ENCODE assay signal across 23 mouse cellular contexts in the genomic region with DNA sequence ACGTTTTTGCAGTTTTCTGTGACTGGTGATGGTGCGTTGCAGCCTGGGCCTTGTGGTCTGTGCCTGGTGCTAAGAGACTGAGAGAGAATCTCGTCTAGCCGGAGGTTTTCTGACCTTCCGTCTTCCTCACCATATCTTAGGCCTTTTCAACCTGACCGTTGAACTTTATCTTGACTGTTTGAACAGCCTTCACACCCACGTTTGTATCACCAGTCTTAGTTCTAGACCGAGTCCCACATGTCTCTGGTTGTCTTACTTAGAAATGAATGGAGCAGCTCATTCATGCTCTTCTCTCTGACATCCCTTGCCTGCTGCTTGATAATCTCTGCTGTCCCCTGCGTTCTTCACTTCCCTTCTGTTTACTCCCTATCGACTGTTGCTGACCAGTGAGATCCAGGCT. TPM values are rescaled to one million over a fixed set of nuclear protein-coding genes. Genes with fewer than 3 reads are reported as not detected.
DNase-seq lines count a peak whose midpoint lies in the region; ATAC-seq and TF ChIP-seq lines count a peak whose summit lies in the region.
"Had no signal": no experiment of that assay in that cellular context is flagged by ENCODE, and none has a peak within 500 bp of the region (broad histone marks: within the 10 kb centered on the region; RNA-seq: fewer than 3 reads in every experiment).

No protein-coding gene starts in this region.

- no peak overlapping the region for H3K9ac ChIP-seq in heart, embryonic 13.5 days
- no peak overlapping the region for H3K9ac ChIP-seq in liver, postnatal 0 days (replicated peaks)
- no peak overlapping the region for H3K9ac ChIP-seq in liver, embryonic 12.5 days
- no peak overlapping the region for H3K9ac ChIP-seq in lung, embryonic 14.5 days
- H3K9ac ChIP-seq in MEL (ENCODE audit: control insufficient read depth, low read depth, low read length, poor library complexity, severe bottlenecking): peak overlapping the region; percentile 34

- H3K27ac ChIP-seq in heart, embryonic 13.5 days (replicated peaks): 0 out of 2 replicates have a peak overlapping the region, but pooled peaks have one; percentile 24
- H3K27ac ChIP-seq in liver, postnatal 0 days (ENCODE audit: low read depth): no peak overlapping the region
- H3K27ac ChIP-seq in liver, embryonic 12.5 days: no peak overlapping the region
- 0 out of 2 replicates have a peak overlapping the region, but pooled peaks have one; percentile 24 for H3K27ac ChIP-seq in lung, embryonic 14.5 days (ENCODE audit: low read depth)
- H3K27ac ChIP-seq in MEL (ENCODE audit: control insufficient read depth, low read depth, low read length): peak overlapping the region; percentile 87

- no peaks in the 10 kb centered on the region for H3K27me3 ChIP-seq in heart, embryonic 13.5 days (replicated peaks)
- no peaks in the 10 kb centered on the region for H3K27me3 ChIP-seq in liver, postnatal 0 days (ENCODE audit: insufficient read depth, low read length)
- H3K27me3 ChIP-seq in liver, embryonic 12.5 days (replicated peaks): no peaks in the 10 kb centered on the region
- H3K27me3 ChIP-seq in lung, embryonic 14.5 days (ENCODE audit: insufficient read depth, low read length): no peaks in the 10 kb centered on the region
- H3K27me3 ChIP-seq in MEL (ENCODE audit: control insufficient read depth in 1 of 2, insufficient read depth in 2 of 2, low read length in 2 of 2): no peaks in the 10 kb centered on the region
- H3K27me3 ChIP-seq: CH12.LX, Patski had no signal

- peaks cover 26% of the 10 kb centered on the region for H3K36me3 ChIP-seq in heart, embryonic 13.5 days
- no peaks in the 10 kb centered on the region for H3K36me3 ChIP-seq in liver, postnatal 0 days (replicated peaks; ENCODE audit: insufficient read depth, low read length)
- peaks cover 11% of the 10 kb centered on the region; the same call in 1 of the 2 replicates for H3K36me3 ChIP-seq in liver, embryonic 12.5 days
- H3K36me3 ChIP-seq in lung, embryonic 14.5 days (ENCODE audit: insufficient read depth): peaks cover 39% of the 10 kb centered on the region
- peaks cover 0 to 43% of the 10 kb centered on the region in 2 experiments; a peak in 2 of 4 replicates for H3K36me3 ChIP-seq in MEL (ENCODE audit: control insufficient read depth in 1 of 2, insufficient read depth in 2 of 2, low read length in 2 of 2)

- no peak for TF ChIP-seq CTCF in liver, postnatal 0 days (IDR thresholded peaks at IDR 0.05; ENCODE audit: low read depth)
- no peak for TF ChIP-seq CTCF in lung, embryonic 14.5 days (IDR thresholded peaks at IDR 0.05; ENCODE audit: low read depth)
- TF ChIP-seq CTCF in MEL (IDR thresholded peaks at IDR 0.05 in 2 of 3, conservative IDR thresholded peaks at IDR 0.05 in 1 of 3; ENCODE audit: control insufficient read depth in 1 of 3, insufficient read depth in 1 of 3, low read depth in 2 of 3, low read length in 3 of 3, poor library complexity in 1 of 3, severe bottlenecking in 1 of 3): no peak

- no peaks in the 10 kb centered on the region for H3K79me2 ChIP-seq in MEL (ENCODE audit: control insufficient read depth, insufficient read depth, low read length, poor library complexity)

- H3K9me3 ChIP-seq in heart, embryonic 13.5 days: no peaks in the 10 kb centered on the region
- no peaks in the 10 kb centered on the region for H3K9me3 ChIP-seq in liver, postnatal 0 days (ENCODE audit: low read length)
- H3K9me3 ChIP-seq in liver, embryonic 12.5 days (replicated peaks): no peaks in the 10 kb centered on the region
- H3K9me3 ChIP-seq in lung, embryonic 14.5 days (ENCODE audit: low read depth, low read length): no peaks in the 10 kb centered on the region
- H3K9me3 ChIP-seq in MEL (replicated peaks; ENCODE audit: insufficient read depth, low read length): no peaks in the 10 kb centered on the region
- H3K9me3 ChIP-seq: G1E had no signal

- 38% methylated on average over 10 of the region's 10 CpGs for WGBS in heart, embryonic 13.5 days
- 61% methylated on average over 10 of the region's 10 CpGs for WGBS in liver, postnatal 0 days (ENCODE audit: insufficient replicate concordance)
- WGBS in liver, embryonic 12.5 days (ENCODE audit: insufficient replicate concordance): 41% methylated on average over 10 of the region's 10 CpGs
- WGBS in lung, embryonic 14.5 days: 50% methylated on average over 10 of the region's 10 CpGs

- no peak for DNase-seq in heart, adult 9 months (ENCODE audit: low spot score in 2 of 2)
- DNase-seq in liver, postnatal 0 days: no peak
- no peak for DNase-seq in lung, embryonic 14.5 days
- no peak for DNase-seq in lung, postnatal 36 days
- DNase-seq in MEL (ENCODE audit: low read depth, low spot score): peak; percentile 56
- no peak for DNase-seq in adrenal gland, adult 2 months
- DNase-seq: adrenal gland, adult 8-10 months; adrenal gland, postnatal 10 days; adrenal gland, postnatal 14 days; adrenal gland, postnatal 25 days; adrenal gland, postnatal 36 days; B cell, adult 2 months; cerebellum, adult 11 months; cerebellum, adult 11-12 months; cerebellum, adult 18-20 months; cerebellum, adult 2 months had no signal

- no peak overlapping the region for H3K4me3 ChIP-seq in heart, embryonic 13.5 days
- H3K4me3 ChIP-seq in liver, postnatal 0 days (ENCODE audit: low read depth, low read length): no peak overlapping the region
- no peak overlapping the region for H3K4me3 ChIP-seq in liver, embryonic 12.5 days
- no peak overlapping the region for H3K4me3 ChIP-seq in lung, embryonic 14.5 days (ENCODE audit: low read depth, low read length)
- H3K4me3 ChIP-seq in MEL (ENCODE audit: control insufficient read depth in 1 of 2, insufficient read depth in 1 of 2, low read depth in 2 of 2, low read length in 2 of 2): no peak overlapping the region

- peaks cover 22% of the 10 kb centered on the region for H3K4me1 ChIP-seq in heart, embryonic 13.5 days
- 0 out of 2 replicates have a peak, but pooled peaks cover 5% of the 10 kb centered on the region for H3K4me1 ChIP-seq in liver, postnatal 0 days (ENCODE audit: insufficient read depth)
- H3K4me1 ChIP-seq in liver, embryonic 12.5 days: peaks cover 19% of the 10 kb centered on the region
- no peaks in the 10 kb centered on the region for H3K4me1 ChIP-seq in lung, embryonic 14.5 days (ENCODE audit: insufficient read depth)
- peaks cover 27 to 29% of the 10 kb centered on the region in 2 experiments for H3K4me1 ChIP-seq in MEL (ENCODE audit: control insufficient read depth in 1 of 2, insufficient read depth in 2 of 2, low read length in 2 of 2)

- no peak for TF ChIP-seq EP300 in liver, postnatal 0 days (IDR thresholded peaks at IDR 0.05; ENCODE audit: low read depth)
- TF ChIP-seq EP300 in MEL (IDR thresholded peaks at IDR 0.05; ENCODE audit: low read depth in 1 of 2, low read length in 2 of 2): peak; percentile 75 to 91

- no peak overlapping the region for H3K4me2 ChIP-seq in heart, embryonic 13.5 days
- no peak overlapping the region for H3K4me2 ChIP-seq in liver, postnatal 0 days (ENCODE audit: low read depth, low read length)
- H3K4me2 ChIP-seq in liver, embryonic 12.5 days: no peak overlapping the region
- H3K4me2 ChIP-seq in lung, embryonic 14.5 days: no peak overlapping the region

- peak in 1 of 2 experiments; percentile 24; a peak in 1 of 4 replicates for TF ChIP-seq POLR2A in MEL (IDR thresholded peaks at IDR 0.05; ENCODE audit: control insufficient read depth in 1 of 2, insufficient read depth in 1 of 2, low read depth in 1 of 2, low read length in 2 of 2, poor library complexity in 1 of 2)

- ATAC-seq in heart, embryonic 13.5 days (ENCODE audit: extremely low read depth, insufficient number of reproducible peaks, low FRiP score, low TSS enrichment): no peak
- ATAC-seq in liver, postnatal 0 days: 0 out of 2 replicates have a peak, but pooled peaks have one; percentile 36
- ATAC-seq in liver, embryonic 12.5 days: no peak
- no peak for ATAC-seq in lung, embryonic 14.5 days (ENCODE audit: insufficient read depth)
- ATAC-seq: activated CD4-positive, CD25-positive, alpha-beta regulatory T cell, adult 4 months; CD4-positive, CD25-positive, alpha-beta regulatory T cell, adult 4 months; Patski had no signal

- TF ChIP-seq RAD21 in MEL (IDR thresholded peaks at IDR 0.05; ENCODE audit: low read depth, low read length): no peak

TF ChIP-seq in MEL, 35 proteins besides CTCF, POLR2A, EP300 and RAD21 (continues in another document):
- TF ChIP-seq SMC3 (IDR thresholded peaks at IDR 0.05; ENCODE audit: low read depth, low read length) (no peak), ETS1 (IDR thresholded peaks at IDR 0.05; ENCODE audit: low read depth, low read length) (0 out of 2 replicates have a peak, but pooled peaks have one; percentile 26), NELFE (IDR thresholded peaks at IDR 0.05; ENCODE audit: low read depth, low read length) (0 out of 2 replicates have a peak, but pooled peaks have one; percentile 42), SIN3A (IDR thresholded peaks at IDR 0.05; ENCODE audit: low read length) (peak; percentile 31; the same call in 1 of the 2 replicates), MXI1 (IDR thresholded peaks at IDR 0.05; ENCODE audit: low read depth, low read length) (no peak), BHLHE40 (IDR thresholded peaks at IDR 0.05; ENCODE audit: borderline replicate concordance, low read depth, low read length) (no peak), TBP (IDR thresholded peaks at IDR 0.05; ENCODE audit: low read depth, low read length) (no peak), JUND (IDR thresholded peaks at IDR 0.05; ENCODE audit: low read depth, low read length) (no peak), MYC (IDR thresholded peaks at IDR 0.05; ENCODE audit: low read depth, low read length) (peak; percentile 68; the same call in 1 of the 2 replicates), CHD1 (IDR thresholded peaks at IDR 0.05; ENCODE audit: low read depth, low read length) (no peak), USF2 (IDR thresholded peaks at IDR 0.05; ENCODE audit: borderline replicate concordance in 1 of 2, insufficient read depth in 1 of 2, low read depth in 1 of 2, low read length in 2 of 2) (no peak), MAX (IDR thresholded peaks at IDR 0.05; ENCODE audit: low read length) (peak; percentile 66; the same call in 1 of the 2 replicates), ELF1 (IDR thresholded peaks at IDR 0.05; ENCODE audit: low read depth, low read length) (no peak), ZC3H11A (IDR thresholded peaks at IDR 0.05; ENCODE audit: low read depth, low read length) (no peak)

RNA-seq across cellular contexts. Expression of a gene that starts 42.4 kb away (rescaled TPM):
- polyA plus RNA-seq in heart, embryonic 13.5 days (2015; fragmentation: Nextera tagmentation; extraction: Ambion mirVana): 15.2 and 15.7 TPM in 2 replicates
- 4.1 and 5.7 TPM in 2 replicates for polyA plus RNA-seq in liver, postnatal 0 days (2015; fragmentation: Nextera tagmentation; extraction: Ambion mirVana)
- polyA plus RNA-seq in liver, embryonic 12.5 days (2016; fragmentation: Nextera tagmentation; extraction: Ambion mirVana): 5.5 and 6.4 TPM in 2 replicates
- 32.4 and 34.5 TPM in 2 replicates for polyA plus RNA-seq in lung, embryonic 14.5 days (2014; fragmentation: Nextera tagmentation; extraction: Ambion mirVana)
- total RNA-seq in MEL (2012; rRNA removed): 7.6 and 9.2 TPM in 2 replicates
- polyA plus RNA-seq in MEL (2012; ENCODE audit: insufficient read depth in 1 of 2, insufficient read length in 2 of 2, low read depth in 1 of 2, low replicate concordance in 2 of 2, missing spikeins in 1 of 2): 10 to 100 TPM in 1 of 2 experiments, not detected in 1; 10.0 TPM
- 10 to 100 TPM; 39.8 to 49.4 TPM for total RNA-seq in adrenal gland, adult 2 months (2021)
- 2.3 and 3.5 TPM in 2 replicates for polyA plus RNA-seq in adrenal gland, adult 2 months (2012; rRNA removed)

Comparison
In these comparisons a context has a peak if more than half of its experiments do, and no peak if none do; other contexts are left out.
1. H3K27ac ChIP-seq: peak in heart, embryonic 13.5 days (single experiment), lung, embryonic 14.5 days (single experiment) and MEL (single experiment); none in liver, postnatal 0 days (single experiment) and liver, embryonic 12.5 days (single experiment).